Mouse (Mus musculus) liver, adult 2 months (tissue): ENCODE data around the gene Hoxa7.

Experiments
- CTCF ChIP-seq: fragments of 200-500 bp; IDR thresholded peaks from 2 replicates; pipeline ENCODE4 v1.5.1; 2011; ENCODE audit warnings: low read depth, low read length, control low read depth
- POLR2A ChIP-seq: fragments of 200-500 bp; IDR thresholded peaks from 2 replicates; pipeline ENCODE4 v1.6.1; 2011; ENCODE audit warnings: low read length, control low read depth; ENCODE audit not compliant: insufficient read depth; ENCODE audit errors: extremely low read depth

DNA sequence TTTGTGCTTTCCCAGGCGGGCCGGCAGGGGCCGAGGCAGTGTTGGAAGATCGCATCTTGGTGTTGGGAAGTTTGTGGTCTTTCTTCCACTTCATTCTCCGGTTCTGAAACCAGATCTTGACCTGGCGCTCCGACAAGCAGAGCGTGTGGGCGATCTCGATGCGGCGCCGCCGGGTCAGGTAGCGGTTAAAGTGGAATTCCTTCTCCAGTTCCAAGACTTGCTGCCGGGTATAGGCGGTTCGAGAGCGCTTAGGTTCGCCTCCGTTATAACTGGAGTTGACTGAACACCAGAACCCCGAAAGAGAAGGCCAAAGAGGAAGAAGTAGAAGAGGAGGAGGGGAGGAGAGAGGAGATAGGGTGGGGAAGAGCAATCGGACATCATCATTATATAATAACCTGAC lies 31.2 kb downstream of the Hoxa7 start:
- TF ChIP-seq CTCF (no peak), POLR2A (no peak)
